Comparison of ENCODE assay signal across 20 mouse cellular contexts in genomic region chr10:59829886-59830285, GRCm38 (mm10). TPM values are rescaled to one million over a fixed set of nuclear protein-coding genes. Genes with fewer than 3 reads are reported as not detected.
DNase-seq lines count a peak whose midpoint lies in the region; ATAC-seq and TF ChIP-seq lines count a peak whose summit lies in the region.
"Had no signal": no experiment of that assay in that cellular context is flagged by ENCODE, and none has a peak within 500 bp of the region (broad histone marks: within the 10 kb centered on the region; RNA-seq: fewer than 3 reads in every experiment).

No protein-coding gene starts in this region.

- H3K9ac ChIP-seq in forebrain, embryonic 11.5 days (ENCODE audit: low read length), result no peak overlapping the region
- no peak overlapping the region for H3K9ac ChIP-seq in forebrain, embryonic 13.5 days
- H3K9ac ChIP-seq in kidney, postnatal 0 days (ENCODE audit: low read depth, low read length), result no peak overlapping the region
- no peak overlapping the region for H3K9ac ChIP-seq in lung, embryonic 14.5 days
- H3K9ac ChIP-seq: forebrain, embryonic 15.5 days; hindbrain, embryonic 12.5 days; kidney, embryonic 15.5 days; limb, embryonic 15.5 days had no signal

- H3K27me3 ChIP-seq in forebrain, embryonic 11.5 days (ENCODE audit: control insufficient read depth, insufficient read depth, low read length), result no peaks in the 10 kb centered on the region
- H3K27me3 ChIP-seq in forebrain, embryonic 13.5 days, result no peaks in the 10 kb centered on the region
- H3K27me3 ChIP-seq in kidney, postnatal 0 days (ENCODE audit: insufficient read depth, low read length), result no peaks in the 10 kb centered on the region
- H3K27me3 ChIP-seq in lung, embryonic 14.5 days (ENCODE audit: insufficient read depth, low read length), result no peaks in the 10 kb centered on the region
- H3K27me3 ChIP-seq: forebrain, embryonic 15.5 days; hindbrain, embryonic 12.5 days; kidney, embryonic 15.5 days; limb, embryonic 15.5 days had no signal

- ATAC-seq in forebrain, embryonic 11.5 days (replicated peaks; ENCODE audit: low FRiP score), result no peak
- no peak for ATAC-seq in forebrain, embryonic 13.5 days
- ATAC-seq in kidney, postnatal 0 days (replicated peaks; ENCODE audit: low FRiP score, low read depth), result no peak
- no peak for ATAC-seq in lung, embryonic 14.5 days (ENCODE audit: insufficient read depth)
- ATAC-seq: forebrain, embryonic 15.5 days; inflammation-experienced regulatory T-cells, adult 6 months had no signal

- H3K27ac ChIP-seq in forebrain, embryonic 11.5 days (ENCODE audit: low read depth, low read length), result no peak overlapping the region
- H3K27ac ChIP-seq in forebrain, embryonic 13.5 days, result no peak overlapping the region
- no peak overlapping the region for H3K27ac ChIP-seq in kidney, postnatal 0 days
- no peak overlapping the region for H3K27ac ChIP-seq in lung, embryonic 14.5 days (ENCODE audit: low read depth)
- H3K27ac ChIP-seq: forebrain, embryonic 15.5 days; heart, embryonic 10.5 days; hindbrain, embryonic 12.5 days; kidney, embryonic 15.5 days; limb, embryonic 15.5 days had no signal

- no peak for TF ChIP-seq POLR2A in brain, embryonic 14.5 days (IDR thresholded peaks at IDR 0.05; ENCODE audit: borderline replicate concordance, extremely low read depth, insufficient read depth, insufficient read length, poor library complexity, severe bottlenecking)

- 92% methylated on average over 6 of the region's 6 CpGs for WGBS in forebrain, embryonic 11.5 days
- WGBS in forebrain, embryonic 13.5 days, result 98% methylated on average over 6 of the region's 6 CpGs
- WGBS in kidney, postnatal 0 days, result 98% methylated on average over 6 of the region's 6 CpGs
- 96% methylated on average over 6 of the region's 6 CpGs for WGBS in lung, embryonic 14.5 days

- H3K4me3 ChIP-seq in forebrain, embryonic 11.5 days (ENCODE audit: low read depth, low read length), result no peak overlapping the region
- H3K4me3 ChIP-seq in forebrain, embryonic 13.5 days, result no peak overlapping the region
- no peak overlapping the region for H3K4me3 ChIP-seq in kidney, postnatal 0 days (replicated peaks; ENCODE audit: low read depth, low read length)
- no peak overlapping the region for H3K4me3 ChIP-seq in lung, embryonic 14.5 days (ENCODE audit: low read depth, low read length)
- H3K4me3 ChIP-seq: forebrain, embryonic 15.5 days; heart, embryonic 10.5 days; hindbrain, embryonic 12.5 days; kidney, embryonic 15.5 days; limb, embryonic 15.5 days had no signal

- DNase-seq in forebrain, embryonic 11.5 days (ENCODE audit: low spot score), result peak; percentile 39
- DNase-seq in kidney, postnatal 0 days (ENCODE audit: low spot score), result no peak
- DNase-seq in kidney, adult 9 months, result no peak
- DNase-seq in lung, embryonic 14.5 days, result no peak
- DNase-seq in lung, postnatal 10 days, result no peak
- no peak for DNase-seq in brain, embryonic 14.5 days (ENCODE audit: low read depth)
- no peak for DNase-seq in ovary, postnatal 10 days (ENCODE audit: low spot score)
- DNase-seq: cerebellum, adult 9-10 months; heart, postnatal 10 days; layer of hippocampus, postnatal 36 days; lung, postnatal 14 days; right cerebral cortex, postnatal 4 days; thymus, postnatal 25 days had no signal

- no peaks in the 10 kb centered on the region; the same call in 1 of the 2 replicates for H3K9me3 ChIP-seq in forebrain, embryonic 11.5 days (ENCODE audit: control insufficient read depth, low read length)
- H3K9me3 ChIP-seq in forebrain, embryonic 13.5 days (replicated peaks), result 0 out of 2 replicates have a peak, but pooled peaks cover 4% of the 10 kb centered on the region
- H3K9me3 ChIP-seq in kidney, postnatal 0 days (replicated peaks; ENCODE audit: low read length), result no peaks in the 10 kb centered on the region
- no peaks in the 10 kb centered on the region for H3K9me3 ChIP-seq in lung, embryonic 14.5 days (ENCODE audit: low read depth, low read length)
- H3K9me3 ChIP-seq: forebrain, embryonic 15.5 days; heart, embryonic 10.5 days; hindbrain, embryonic 12.5 days; kidney, embryonic 15.5 days; limb, embryonic 15.5 days had no signal

- peak; percentile 15; the same call in 1 of the 2 replicates for TF ChIP-seq CTCF in kidney, postnatal 0 days (IDR thresholded peaks at IDR 0.05; ENCODE audit: low read depth)
- peak; percentile 10; the same call in 1 of the 2 replicates for TF ChIP-seq CTCF in lung, embryonic 14.5 days (IDR thresholded peaks at IDR 0.05; ENCODE audit: low read depth)
- 0 out of 2 replicates have a peak, but pooled peaks have one; percentile 10 for TF ChIP-seq CTCF in brain, embryonic 14.5 days (IDR thresholded peaks at IDR 0.05; ENCODE audit: borderline replicate concordance, extremely low read depth, insufficient read depth, insufficient read length)

- H3K4me2 ChIP-seq in forebrain, embryonic 11.5 days (ENCODE audit: low read depth, low read length, severe bottlenecking), result no peak overlapping the region
- no peak overlapping the region for H3K4me2 ChIP-seq in forebrain, embryonic 13.5 days
- no peak overlapping the region for H3K4me2 ChIP-seq in kidney, postnatal 0 days (ENCODE audit: low read length)
- no peak overlapping the region for H3K4me2 ChIP-seq in lung, embryonic 14.5 days
- H3K4me2 ChIP-seq: forebrain, embryonic 15.5 days; hindbrain, embryonic 12.5 days; kidney, embryonic 15.5 days; limb, embryonic 15.5 days had no signal

- peaks cover 4% of the 10 kb centered on the region; the same call in 1 of the 2 replicates for H3K36me3 ChIP-seq in forebrain, embryonic 11.5 days (ENCODE audit: control insufficient read depth, insufficient read depth, low read length)
- H3K36me3 ChIP-seq in forebrain, embryonic 13.5 days (ENCODE audit: poor library complexity, severe bottlenecking), result peaks cover 39% of the 10 kb centered on the region
- H3K36me3 ChIP-seq in kidney, postnatal 0 days (ENCODE audit: insufficient read depth, low read length), result peaks cover 25% of the 10 kb centered on the region
- H3K36me3 ChIP-seq in lung, embryonic 14.5 days (ENCODE audit: insufficient read depth), result peaks cover 22% of the 10 kb centered on the region

- no peaks in the 10 kb centered on the region for H3K4me1 ChIP-seq in forebrain, embryonic 11.5 days (replicated peaks; ENCODE audit: control insufficient read depth, insufficient read depth, low read length)
- H3K4me1 ChIP-seq in forebrain, embryonic 13.5 days, result no peaks in the 10 kb centered on the region
- H3K4me1 ChIP-seq in kidney, postnatal 0 days (replicated peaks; ENCODE audit: insufficient read depth, low read length), result no peaks in the 10 kb centered on the region
- H3K4me1 ChIP-seq in lung, embryonic 14.5 days (ENCODE audit: insufficient read depth), result no peaks in the 10 kb centered on the region
- H3K4me1 ChIP-seq: forebrain, embryonic 15.5 days; hindbrain, embryonic 12.5 days had no signal

RNA-seq across cellular contexts. Expression of gene Dnajb12, which starts 49.5 kb away (rescaled TPM):
- 25.3 and 26.5 TPM in 2 replicates for polyA plus RNA-seq in forebrain, embryonic 11.5 days (2014; fragmentation: Nextera tagmentation; extraction: Ambion mirVana)
- 16.9 and 18.4 TPM in 2 replicates for polyA plus RNA-seq in forebrain, embryonic 13.5 days (2015; fragmentation: Nextera tagmentation; extraction: Ambion mirVana)
- polyA plus RNA-seq in kidney, postnatal 0 days (2015; fragmentation: Nextera tagmentation; extraction: Ambion mirVana), result 27.9 and 30.2 TPM in 2 replicates
- 26.7 and 28.1 TPM in 2 replicates for polyA plus RNA-seq in lung, embryonic 14.5 days (2014; fragmentation: Nextera tagmentation; extraction: Ambion mirVana)
- polyA plus RNA-seq in brain, embryonic 14.5 days (2012; rRNA removed), result 22.6 and 34.0 TPM in 2 replicates
